Mouse (Mus musculus): ENCODE measurements around the gene Hoxb5.

DNA sequence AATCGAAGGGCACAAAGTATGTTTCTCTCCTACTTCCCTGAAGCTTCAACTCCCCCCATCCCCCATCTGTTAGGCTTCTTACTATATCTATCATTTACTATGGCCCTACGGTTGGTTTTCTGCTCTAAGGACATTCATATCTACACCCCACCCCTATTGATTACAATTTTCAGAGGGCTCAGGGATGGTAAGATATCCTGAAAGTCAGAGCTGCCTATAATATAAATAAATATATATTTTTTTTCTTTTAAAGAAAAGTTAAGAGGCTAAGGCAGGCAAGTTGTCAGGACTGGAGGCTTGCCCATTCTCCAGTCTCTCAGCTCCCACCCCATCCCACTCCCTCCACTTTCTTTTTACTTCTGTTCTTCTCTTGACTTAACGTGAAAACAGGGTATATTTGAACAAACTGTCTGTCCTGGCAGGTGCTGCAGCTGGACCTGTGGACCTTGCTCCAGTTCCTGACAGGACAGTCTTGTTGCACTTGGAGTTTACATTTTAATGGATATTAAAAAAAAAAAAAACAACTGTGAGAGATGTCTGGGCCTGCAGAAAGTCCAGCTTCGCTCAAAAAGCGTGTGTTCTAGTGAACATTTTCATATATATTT is 43.9 kb downstream of the Hoxb5 start:
- TF ChIP-seq CTCF (IDR thresholded peaks at IDR 0.05; ENCODE audit: low read depth, low read length): no peak
- TF ChIP-seq POLR2A (IDR thresholded peaks at IDR 0.05; ENCODE audit: borderline replicate concordance, low read depth, low read length): no peak
